Mouse (Mus musculus): Measurements from ENCODE around the gene Adipor2.

- TF ChIP-seq CTCF (IDR thresholded peaks at IDR 0.05; ENCODE audit: borderline replicate concordance, insufficient read depth, low read depth, low read length) (no peak), POLR2A (IDR thresholded peaks at IDR 0.05; ENCODE audit: borderline replicate concordance, insufficient read depth, low read length) (no peak)
These were observed 97.0 kb downstream of the Adipor2 start for GRCm38 (mm10) chr6:119320481-119320880.
